Mouse (Mus musculus): ENCODE data around the gene Rps6ka5.

DNA sequence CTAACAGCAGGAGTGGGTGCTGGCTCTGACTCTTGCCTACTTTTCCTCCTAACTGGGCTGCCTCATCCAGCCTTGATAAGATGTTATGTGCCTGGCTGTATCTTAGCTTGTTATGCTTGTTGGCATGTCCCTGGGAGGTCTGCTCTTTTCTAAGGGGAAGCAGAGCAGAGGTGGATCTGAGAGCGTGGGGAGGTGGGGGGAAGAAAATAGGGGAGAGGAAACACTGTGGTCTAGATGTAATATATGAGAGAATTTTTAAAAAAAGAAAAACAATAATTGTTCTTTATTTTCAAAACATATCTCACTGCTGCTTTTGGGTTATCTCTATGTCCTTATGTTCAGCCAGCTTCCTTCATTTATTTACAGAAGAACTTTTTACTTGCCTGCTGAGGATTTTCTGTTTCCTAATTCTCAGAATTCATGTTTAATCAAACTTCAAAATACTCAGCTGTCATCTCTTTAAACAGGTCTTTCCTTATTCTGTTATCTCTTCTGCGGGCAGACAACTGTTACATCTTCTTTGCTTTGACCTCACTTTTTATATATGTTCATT, 56.1 kb downstream of the Rps6ka5 start:
- TF ChIP-seq CTCF (IDR thresholded peaks at IDR 0.05; ENCODE audit: insufficient read depth, low read length), result no peak
- no peak for TF ChIP-seq POLR2A (IDR thresholded peaks at IDR 0.05; ENCODE audit: borderline replicate concordance, extremely low read depth, low read depth, low read length)
